Mouse (Mus musculus): ENCODE data around the gene Papss1.

Papss1 gene

GRCm38 (mm10) chr3:131631318-131631870, 66.8 kb downstream of the Papss1 start:
- no peak for DNase-seq (ENCODE audit: low spot score)

- no peak for DNase-seq (ENCODE audit: low spot score)
These were observed 69.5 kb downstream of the Papss1 start for GRCm38 (mm10) chr3:131634091-131634490.

- no peak for DNase-seq (ENCODE audit: low spot score)
These were observed 71.6 kb downstream of the Papss1 start for GRCm38 (mm10) chr3:131636126-131636525.

GRCm38 (mm10) chr3:131637008-131637407, 72.4 kb downstream of the Papss1 start:
- no peak for DNase-seq (ENCODE audit: low spot score)

- DNase-seq (ENCODE audit: low spot score), result no peak
These were observed 73.1 kb downstream of the Papss1 start for GRCm38 (mm10) chr3:131637664-131638063.

GRCm38 (mm10) chr3:131638216-131638615, 73.6 kb downstream of the Papss1 start:
- no peak for DNase-seq (ENCODE audit: low spot score)

GRCm38 (mm10) chr3:131642681-131643292, 78.2 kb downstream of the Papss1 start:
- no peak for DNase-seq (ENCODE audit: low spot score)

- no peak for DNase-seq (ENCODE audit: low spot score)
These were observed 80.6 kb downstream of the Papss1 start for GRCm38 (mm10) chr3:131645203-131645602.

GRCm38 (mm10) chr3:131654366-131654765, 89.8 kb downstream of the Papss1 start:
- DNase-seq (ENCODE audit: low spot score), result no peak

- DNase-seq (ENCODE audit: low spot score), result no peak
These were observed 91.5 kb downstream of the Papss1 start for GRCm38 (mm10) chr3:131656032-131656431.

- no peak for DNase-seq (ENCODE audit: low spot score)
These were observed 95.6 kb downstream of the Papss1 start for GRCm38 (mm10) chr3:131660126-131660525.

- DNase-seq (ENCODE audit: low spot score), result no peak
These were observed 96.1 kb downstream of the Papss1 start for GRCm38 (mm10) chr3:131660629-131661028.

GRCm38 (mm10) chr3:131662589-131663148, 98.1 kb downstream of the Papss1 start:
- DNase-seq (ENCODE audit: low spot score), result no peak

GRCm38 (mm10) chr3:131669910-131670309, 105.3 kb downstream of the Papss1 start:
- no peak for DNase-seq (ENCODE audit: low spot score)

GRCm38 (mm10) chr3:131686106-131686505, 121.5 kb downstream of the Papss1 start:
- DNase-seq (ENCODE audit: low spot score), result no peak

GRCm38 (mm10) chr3:131689949-131690348, 125.4 kb downstream of the Papss1 start:
- no peak for DNase-seq (ENCODE audit: low spot score)

GRCm38 (mm10) chr3:131690543-131690942, 126.0 kb downstream of the Papss1 start:
- no peak for DNase-seq (ENCODE audit: low spot score)

GRCm38 (mm10) chr3:131691202-131691601, 126.6 kb downstream of the Papss1 start:
- DNase-seq (ENCODE audit: low spot score), result no peak
